Mouse (Mus musculus): ENCODE data around the gene Dnaja1. TPM values are rescaled to one million over a fixed set of nuclear protein-coding genes. Genes with fewer than 3 reads are reported as not detected.

Gene Dnaja1
- 100 to 1,000 TPM; 362 to 369 TPM for total RNA-seq (2021)

- intact Hi-C loops (cut with DNase I), result no loop called here
- DNase-seq, result peak; percentile 98
These were observed at the start of gene Dnaja1 for GRCm38 (mm10) chr4:40722011-40722666. Gene Dnaja1, plus strand, starts transcription at chr4:40722150.

- intact Hi-C loops (cut with DNase I), result no loop called here
- DNase-seq, result no peak
These were observed 48.4 kb upstream of the Dnaja1 start for GRCm38 (mm10) chr4:40673526-40673925.

GRCm38 (mm10) chr4:40676338-40676737, 45.6 kb upstream of the Dnaja1 start:
- intact Hi-C loops (cut with DNase I), result no loop called here
- no peak for DNase-seq

GRCm38 (mm10) chr4:40677132-40677531, 44.8 kb upstream of the Dnaja1 start:
- DNase-seq, result peak; percentile 32
- intact Hi-C loops (cut with DNase I), result no loop called here

- DNase-seq, result no peak
- intact Hi-C loops (cut with DNase I), result loop anchor here (2.0 kb wide), 1 partner anchor 378 kb away; no protein-coding TSS in a partner anchor
These were observed 41.6 kb upstream of the Dnaja1 start for GRCm38 (mm10) chr4:40680250-40680860.

- intact Hi-C loops (cut with DNase I), result loop anchor here (2.0 kb wide), 1 partner anchor 379 kb away; no protein-coding TSS in a partner anchor
- peak; percentile 58 for DNase-seq
These were observed 40.0 kb upstream of the Dnaja1 start for GRCm38 (mm10) chr4:40681908-40682307.

GRCm38 (mm10) chr4:40682359-40682758, 39.6 kb upstream of the Dnaja1 start:
- intact Hi-C loops (cut with DNase I), result no loop called here
- no peak for DNase-seq

- intact Hi-C loops (cut with DNase I), result no loop called here
- DNase-seq, result no peak
These were observed 38.6 kb upstream of the Dnaja1 start for GRCm38 (mm10) chr4:40683306-40683705.

GRCm38 (mm10) chr4:40691100-40691499, 30.9 kb upstream of the Dnaja1 start:
- intact Hi-C loops (cut with DNase I), result loop anchor here (10.0 kb wide), 1 partner anchor 496 kb away; no protein-coding TSS in a partner anchor
- DNase-seq, result no peak

GRCm38 (mm10) chr4:40697059-40697458, 24.9 kb upstream of the Dnaja1 start:
- no peak for DNase-seq
- intact Hi-C loops (cut with DNase I), result loop anchor here (10.0 kb wide), 1 partner anchor 502 kb away; no protein-coding TSS in a partner anchor

- DNase-seq, result no peak
- intact Hi-C loops (cut with DNase I), result no loop called here
These were observed 21.7 kb upstream of the Dnaja1 start for GRCm38 (mm10) chr4:40700216-40700615.

GRCm38 (mm10) chr4:40701796-40702195, 20.2 kb upstream of the Dnaja1 start:
- intact Hi-C loops (cut with DNase I), result no loop called here
- DNase-seq, result no peak

- peak; percentile 94 for DNase-seq
- intact Hi-C loops (cut with DNase I), result no loop called here
These were observed 18.9 kb upstream of the Dnaja1 start, which contains the start of gene Aptx for GRCm38 (mm10) chr4:40702797-40703709. Gene Aptx, minus strand, starts transcription at chr4:40703194.

GRCm38 (mm10) chr4:40703710-40704275, 18.2 kb upstream of the Dnaja1 start:
- intact Hi-C loops (cut with DNase I), result no loop called here
- DNase-seq, result no peak

GRCm38 (mm10) chr4:40717141-40717540, 4.8 kb upstream of the Dnaja1 start:
- no peak for DNase-seq
- intact Hi-C loops (cut with DNase I), result no loop called here

GRCm38 (mm10) chr4:40720910-40721309, 1.0 kb upstream of the Dnaja1 start:
- intact Hi-C loops (cut with DNase I), result no loop called here
- DNase-seq, result no peak

- intact Hi-C loops (cut with DNase I), result no loop called here
- peak; percentile 89 for DNase-seq
These were observed 924 bp downstream of the Dnaja1 start for GRCm38 (mm10) chr4:40722687-40723460.

GRCm38 (mm10) chr4:40725141-40725540, 3.2 kb downstream of the Dnaja1 start:
- intact Hi-C loops (cut with DNase I), result no loop called here

GRCm38 (mm10) chr4:40725554-40725953, 3.6 kb downstream of the Dnaja1 start:
- intact Hi-C loops (cut with DNase I), result no loop called here

More at GRCm38 (mm10) chr4:40725141-40725540, 3.2 kb downstream of the Dnaja1 start:
- DNase-seq, result no peak

GRCm38 (mm10) chr4:40727247-40727646, 5.3 kb downstream of the Dnaja1 start:
- intact Hi-C loops (cut with DNase I), result loop anchor here (2.0 kb wide), 1 partner anchor 14 kb away; no protein-coding TSS in a partner anchor
- no peak for DNase-seq

More at GRCm38 (mm10) chr4:40725554-40725953, 3.6 kb downstream of the Dnaja1 start:
- DNase-seq, result no peak

All from left cerebral cortex, postnatal 4 days (tissue).